Mouse (Mus musculus) liver, embryonic 14.5 days (tissue): Measurements from ENCODE around the gene Apba2.

Experiments
- CTCF ChIP-seq: IDR thresholded peaks from 2 replicates; pipeline ENCODE4 v1.5.1; 2016; ENCODE audit warnings: antibody characterized with exemption, low read depth, control low read depth
- EP300 ChIP-seq: IDR thresholded peaks from 2 replicates; pipeline ENCODE4 v1.6.1; 2016; ENCODE audit warnings: antibody characterized with exemption, low read depth

DNA sequence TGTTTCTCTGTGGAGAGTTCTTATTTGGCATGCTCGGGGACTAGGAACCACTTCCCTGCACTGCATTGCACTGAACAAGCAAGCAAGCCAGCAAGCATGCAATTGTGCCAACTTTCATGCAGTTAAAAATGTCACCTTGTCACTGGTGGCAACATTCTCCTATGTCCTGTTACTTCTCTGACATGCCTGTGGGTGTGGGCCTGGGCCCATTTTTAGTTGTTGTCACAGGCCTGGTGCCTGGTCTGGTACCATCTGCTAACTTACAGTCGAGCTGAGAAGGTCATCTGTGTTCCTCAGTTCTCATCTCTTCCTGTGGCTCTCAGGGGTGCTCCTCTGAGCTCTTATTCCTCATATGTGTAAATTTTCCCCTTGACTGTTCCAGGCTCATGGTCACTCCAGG lies 33.8 kb downstream of the Apba2 start:
- TF ChIP-seq CTCF, result no peak
- TF ChIP-seq EP300, result no peak
